Mouse (Mus musculus): Measurements from ENCODE around the gene Tmem258.

The Tmem258 gene

DNA sequence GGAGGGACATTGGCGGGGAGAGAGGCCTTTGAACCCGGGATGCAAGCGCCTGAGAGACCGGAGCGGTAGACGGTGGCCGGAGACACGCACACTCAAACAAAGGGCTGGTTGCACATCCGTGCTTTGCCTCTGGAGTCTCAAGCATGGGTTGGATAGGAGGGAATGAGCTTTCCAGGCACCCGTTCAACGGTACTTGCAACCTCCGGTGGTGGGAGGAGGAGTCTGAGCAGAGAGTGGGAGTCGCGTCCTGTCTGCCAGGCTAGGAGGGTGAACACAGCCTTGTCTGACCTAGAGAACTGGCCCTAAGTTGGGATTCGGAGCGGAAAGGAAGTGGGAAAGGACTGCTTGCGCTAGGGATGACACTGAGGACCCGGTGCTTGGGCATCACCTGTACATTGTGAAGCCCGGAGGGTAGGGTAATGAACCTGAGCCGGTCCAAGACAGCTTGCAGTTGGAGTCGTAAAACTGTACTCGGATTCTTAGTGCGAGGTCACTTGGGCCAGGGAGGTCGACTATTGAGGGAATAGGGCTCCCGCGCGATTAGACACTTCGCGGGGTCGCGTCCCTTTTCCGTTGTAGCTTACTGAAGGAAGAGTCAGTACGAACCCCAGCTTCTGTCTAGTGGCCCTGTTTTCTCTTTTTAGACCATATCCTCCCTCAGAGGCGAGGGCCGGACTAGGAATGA is 20.4 kb upstream of the Tmem258 start:
- DNase-seq (ENCODE audit: low read depth in 1 of 2, low spot score in 2 of 2), result no peak

DNA sequence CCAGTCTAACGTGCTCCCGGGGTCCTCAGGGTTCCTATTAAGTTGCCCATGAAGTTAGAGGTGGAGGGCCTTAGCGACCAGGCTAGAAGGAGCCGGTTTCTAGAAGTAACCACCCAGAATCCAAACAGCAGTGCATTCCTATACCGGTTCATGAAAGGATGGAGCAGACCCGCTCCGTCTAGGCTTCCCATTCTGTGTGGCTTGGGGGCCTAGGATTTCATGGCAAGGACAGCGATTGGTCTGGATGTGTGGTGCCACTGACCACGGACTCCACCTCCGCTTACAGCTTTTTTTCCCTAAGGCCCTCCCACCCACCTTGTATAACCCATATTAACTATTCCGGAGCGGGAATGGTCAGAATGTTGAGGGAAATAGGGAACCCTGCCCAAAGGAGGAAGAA is 19.7 kb upstream of the Tmem258 start:
- no peak for DNase-seq (ENCODE audit: low read depth in 1 of 2, low spot score in 2 of 2)

DNA sequence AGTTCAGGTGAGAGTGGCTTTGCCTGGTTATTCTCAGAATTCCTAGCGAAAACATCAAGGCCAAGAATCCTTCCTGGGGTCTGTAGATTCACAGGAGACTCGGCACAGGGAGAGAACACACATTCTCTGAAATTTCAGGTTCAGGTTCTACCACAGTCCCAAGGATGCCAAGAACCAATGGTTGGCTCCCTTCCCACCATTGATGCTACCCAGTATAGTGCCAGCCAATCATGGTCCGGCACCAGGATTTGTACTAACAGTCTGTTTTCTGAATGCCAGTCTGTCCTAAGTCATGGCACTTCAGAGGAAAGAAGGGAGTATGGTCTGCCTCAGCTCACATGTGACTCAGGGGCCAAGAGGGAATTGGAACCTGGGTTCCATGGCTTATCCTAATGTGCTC is 17.9 kb upstream of the Tmem258 start:
- DNase-seq (ENCODE audit: low read depth in 1 of 2, low spot score in 2 of 2), result no peak

DNA sequence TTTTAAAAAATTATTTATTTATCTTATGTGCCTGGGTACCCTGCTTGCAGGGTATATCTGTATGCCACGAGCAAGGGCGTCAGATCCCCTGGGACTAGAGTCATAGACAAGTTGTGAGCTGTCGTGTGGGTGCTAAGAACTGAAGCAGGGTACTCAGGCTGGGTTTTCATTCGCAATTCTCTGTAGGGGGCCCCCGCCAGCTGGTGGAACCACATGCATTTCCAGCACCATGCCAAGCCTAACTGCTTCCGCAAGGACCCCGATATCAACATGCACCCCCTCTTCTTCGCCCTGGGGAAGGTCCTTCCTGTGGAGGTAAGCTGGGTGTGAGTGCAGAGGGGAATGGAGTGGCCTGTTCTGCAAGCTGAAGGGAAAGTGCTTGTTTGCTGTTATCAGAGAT is 17.2 kb upstream of the Tmem258 start:
- DNase-seq (ENCODE audit: low read depth in 1 of 2, low spot score in 2 of 2), result no peak

DNA sequence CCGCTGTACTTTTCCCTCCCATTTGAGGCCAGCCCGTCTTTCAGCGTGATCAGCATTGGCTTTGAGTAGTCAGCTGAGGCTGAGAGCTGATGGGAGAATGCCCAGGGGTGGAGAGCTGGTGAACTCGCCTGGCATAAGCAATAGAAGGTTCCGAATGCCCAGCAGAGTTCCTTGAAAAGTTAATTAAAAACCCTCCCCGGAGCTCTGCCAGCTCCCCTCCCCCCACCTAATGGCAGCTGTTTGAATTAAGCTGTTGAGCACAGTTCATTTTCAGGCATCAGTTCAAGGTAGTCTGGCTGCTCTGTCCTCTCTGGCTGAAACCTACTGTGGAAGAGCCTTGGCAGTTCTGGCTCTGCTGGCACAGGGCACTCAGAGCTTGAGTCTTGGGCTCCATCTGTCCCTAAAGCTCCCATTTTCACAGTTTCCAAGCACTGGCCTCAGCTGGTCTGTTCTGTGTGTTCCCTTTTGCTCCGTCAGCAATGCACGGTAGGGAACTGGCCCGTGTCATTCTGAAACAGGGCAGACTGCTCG is 15.5 kb upstream of the Tmem258 start:
- no peak for DNase-seq (ENCODE audit: low read depth in 1 of 2, low spot score in 2 of 2)

DNA sequence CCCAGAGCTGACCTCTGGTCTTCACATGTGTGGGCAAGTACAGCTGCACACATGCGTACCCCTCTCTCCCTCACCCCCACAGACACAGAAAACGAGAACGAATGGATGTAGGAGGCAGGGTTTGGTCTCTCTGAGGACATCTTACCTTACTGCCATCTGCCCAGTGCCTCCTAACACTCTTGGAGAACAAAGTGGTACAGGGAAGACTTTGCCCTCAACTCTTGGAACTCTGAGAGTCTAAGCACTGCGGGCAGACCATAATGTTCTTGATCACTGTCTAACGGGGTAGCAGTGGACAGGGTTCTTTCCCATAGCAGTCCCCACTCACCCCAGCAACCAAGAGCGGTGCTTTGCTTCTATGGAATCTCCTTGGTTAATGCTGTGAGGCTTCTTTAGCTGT is 14.8 kb upstream of the Tmem258 start:
- DNase-seq (ENCODE audit: low read depth in 1 of 2, low spot score in 2 of 2), result no peak

DNA sequence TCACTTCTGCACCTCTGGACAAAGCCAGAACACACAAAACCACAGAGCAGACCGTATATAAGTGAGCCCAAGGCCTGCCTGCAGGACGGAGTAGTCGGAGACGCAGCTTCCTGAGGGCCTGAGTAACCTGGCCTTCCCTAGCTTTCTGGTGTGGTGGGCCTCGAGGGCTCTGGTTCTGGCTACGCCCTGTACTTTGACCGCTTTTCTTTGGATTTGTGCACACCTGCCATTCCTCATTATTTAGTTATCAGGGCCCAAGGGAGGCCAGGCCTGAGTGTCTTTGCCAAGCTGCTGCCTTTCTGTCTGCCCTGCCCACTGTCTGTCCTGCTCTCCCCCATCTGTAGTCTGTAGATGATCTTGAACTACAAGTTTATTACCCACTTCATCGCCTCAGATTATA is 13.9 kb upstream of the Tmem258 start:
- DNase-seq (ENCODE audit: low read depth in 1 of 2, low spot score in 2 of 2), result no peak

DNA sequence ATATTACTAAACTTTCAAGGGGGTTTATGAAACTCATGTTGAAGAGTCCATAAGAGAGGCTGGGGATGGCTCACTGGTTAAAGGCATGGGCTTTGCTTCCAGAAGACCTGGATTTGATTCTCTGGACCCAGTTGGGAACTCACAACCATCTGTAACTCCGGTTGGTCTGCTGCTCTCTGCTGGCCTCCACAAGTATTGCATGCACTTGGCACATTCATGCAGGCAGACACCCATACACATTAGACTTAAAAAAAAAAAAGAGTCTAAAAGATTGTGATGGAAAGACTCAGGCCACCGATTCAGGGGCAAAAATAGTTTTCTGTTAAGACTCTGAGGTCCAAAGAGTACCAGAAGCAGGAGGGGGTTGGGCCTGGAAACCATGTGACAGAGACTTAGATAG is 13.0 kb upstream of the Tmem258 start:
- peak in 1 of 2 experiments; percentile 39 for DNase-seq (ENCODE audit: low read depth in 1 of 2, low spot score in 2 of 2)

DNA sequence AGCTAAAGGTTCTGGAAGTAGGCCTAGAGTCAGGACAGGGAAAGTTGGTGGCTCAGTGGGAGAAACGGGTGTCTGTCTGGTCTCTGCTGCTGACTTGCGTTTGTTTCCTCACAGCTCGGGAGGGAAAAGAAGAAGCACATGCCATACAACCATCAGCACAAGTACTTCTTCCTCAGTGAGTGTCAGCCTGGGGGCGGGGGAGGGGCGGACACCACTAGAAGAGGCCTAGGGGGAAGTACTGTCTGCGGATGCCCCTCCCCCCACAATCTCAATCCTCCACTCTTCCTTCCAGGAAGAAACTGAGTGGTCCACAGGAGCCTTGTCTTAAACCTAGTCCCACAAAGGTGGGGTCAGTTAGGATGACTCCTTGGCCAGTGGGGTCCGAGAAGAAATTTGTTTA is 12.5 kb upstream of the Tmem258 start:
- DNase-seq (ENCODE audit: low read depth in 1 of 2, low spot score in 2 of 2), result peak in 1 of 2 experiments; percentile 26

DNA sequence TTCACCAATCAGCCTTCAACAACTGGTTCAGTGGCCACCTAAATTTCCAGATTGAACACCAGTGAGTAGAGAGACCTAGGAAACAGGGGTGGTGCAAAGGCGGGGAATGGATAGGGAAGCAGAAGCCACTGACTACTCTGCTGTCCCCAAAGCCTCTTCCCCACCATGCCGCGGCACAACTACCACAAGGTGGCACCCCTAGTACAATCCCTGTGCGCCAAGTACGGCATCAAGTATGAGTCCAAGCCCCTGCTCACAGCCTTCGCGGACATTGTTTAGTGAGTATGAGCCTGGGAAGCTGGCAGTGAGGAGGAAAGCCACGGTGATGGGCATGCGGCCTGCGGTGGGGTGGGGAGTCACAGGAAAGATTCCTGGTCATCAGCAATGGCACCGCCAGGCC is 9.5 kb upstream of the Tmem258 start:
- no peak for DNase-seq (ENCODE audit: low read depth in 1 of 2, low spot score in 2 of 2)

DNA sequence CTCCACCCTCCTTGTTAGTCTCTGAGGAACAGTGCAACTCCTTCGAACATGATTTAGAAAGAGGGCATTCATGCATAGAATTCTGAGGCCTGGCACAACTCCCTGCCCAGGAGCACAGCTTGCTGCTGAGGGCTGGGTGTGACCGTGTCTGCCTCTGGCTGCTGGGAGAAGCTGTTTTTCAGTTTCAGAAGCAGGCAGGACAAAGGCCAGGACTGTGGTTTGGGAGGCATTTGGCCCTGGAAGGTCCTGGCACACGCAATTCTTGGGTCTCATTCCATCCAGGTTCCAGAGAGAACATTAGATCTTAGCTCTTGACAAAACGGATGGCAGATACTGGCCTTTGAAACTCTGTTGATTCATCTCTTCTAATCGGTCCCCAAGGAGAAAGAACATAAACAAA is 8.6 kb upstream of the Tmem258 start:
- no peak for DNase-seq (ENCODE audit: low read depth in 1 of 2, low spot score in 2 of 2)

DNA sequence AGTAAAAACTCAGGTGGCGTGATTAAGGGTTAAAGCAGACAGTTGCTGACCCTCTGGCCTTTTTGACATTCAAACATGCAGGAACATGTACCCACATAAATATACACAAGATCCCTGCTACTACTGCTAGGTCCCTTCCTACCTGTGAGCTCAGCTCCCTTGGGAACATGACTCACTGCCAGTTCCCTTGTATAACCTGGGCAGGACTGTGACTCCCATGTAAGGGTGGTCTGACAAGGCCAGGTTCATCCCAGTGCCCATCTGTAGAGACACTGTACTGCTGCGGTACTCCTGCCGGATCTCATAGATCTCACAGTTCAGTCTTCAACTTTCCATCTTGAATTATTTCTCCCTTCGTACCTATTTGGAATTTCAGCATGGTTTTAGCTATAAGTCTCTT is 6.7 kb upstream of the Tmem258 start:
- DNase-seq (ENCODE audit: low read depth in 1 of 2, low spot score in 2 of 2), result no peak

DNA sequence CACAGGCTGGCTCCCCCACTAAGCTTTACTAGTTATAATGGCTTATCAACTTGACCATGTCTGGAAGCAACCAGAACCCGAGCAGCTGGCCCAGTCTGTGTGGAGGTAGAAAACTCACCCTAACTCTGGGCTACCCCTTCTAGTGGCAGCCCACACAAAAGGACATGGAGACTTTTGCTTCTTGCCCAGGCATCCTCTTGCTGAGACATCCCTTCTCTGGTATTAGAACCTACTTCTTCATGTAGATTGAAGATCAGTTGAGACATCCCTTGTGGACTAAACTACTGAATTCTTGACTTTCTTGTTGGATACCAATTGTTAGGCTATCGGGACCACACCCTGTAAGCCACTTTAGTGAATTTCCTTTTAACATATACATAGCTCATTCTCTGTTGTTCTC is 5.5 kb upstream of the Tmem258 start:
- DNase-seq (ENCODE audit: low read depth in 1 of 2, low spot score in 2 of 2), result no peak

DNA sequence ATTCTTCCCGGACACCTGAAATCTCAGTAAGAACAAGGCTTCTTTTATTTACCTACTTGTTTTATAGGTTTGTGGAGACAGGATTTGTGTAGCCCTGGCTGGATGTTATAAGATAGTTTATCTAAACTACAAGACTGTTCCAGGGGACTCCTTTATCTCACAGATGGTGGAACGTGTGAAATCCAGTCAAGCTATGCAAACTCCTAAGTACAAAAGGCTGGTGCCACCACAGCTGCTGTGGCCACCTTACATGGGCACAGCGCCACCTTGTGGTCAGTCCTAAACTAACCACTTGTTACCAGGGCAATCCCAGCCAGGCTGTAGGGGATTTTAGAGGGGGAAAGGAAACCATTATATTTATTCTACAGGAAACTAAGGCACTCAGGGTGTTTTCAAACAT is 5.1 kb upstream of the Tmem258 start:
- DNase-seq (ENCODE audit: low read depth in 1 of 2, low spot score in 2 of 2), result peak; percentile 47 to 55

DNA sequence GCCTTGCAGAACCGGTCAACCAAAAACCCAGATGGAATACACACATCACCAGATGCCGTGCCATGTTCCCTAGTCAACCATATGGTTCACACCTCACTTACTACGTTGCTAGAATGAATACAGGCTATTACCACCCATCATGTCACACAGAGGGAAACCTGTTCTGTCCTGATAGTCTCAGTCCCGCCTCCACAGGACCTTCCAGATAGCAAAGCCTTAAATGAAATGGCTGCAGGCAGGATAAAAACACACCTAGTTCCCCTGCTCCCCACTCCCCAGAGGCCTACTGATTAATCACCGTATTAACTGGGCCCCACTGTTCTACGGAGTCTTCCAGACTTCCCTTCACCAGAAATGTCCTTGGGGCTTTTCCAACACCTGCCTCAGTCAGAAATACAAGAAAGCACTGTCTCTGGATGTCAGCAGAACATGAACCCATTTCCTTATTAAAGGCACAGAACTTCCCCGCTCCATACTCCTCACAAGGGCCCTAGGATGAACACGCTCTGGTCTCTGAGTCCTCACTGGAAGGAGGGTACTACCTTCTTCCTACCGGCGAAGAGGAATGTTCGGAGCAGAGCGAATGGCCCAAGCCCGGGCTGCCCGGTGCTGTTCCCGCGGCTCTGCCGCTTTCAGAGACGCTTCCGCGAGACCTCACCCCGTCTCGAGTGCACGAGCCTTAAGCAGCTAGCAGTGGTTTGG is 517 bp upstream of the Tmem258 start:
- no peak for DNase-seq (ENCODE audit: low read depth in 1 of 2, low spot score in 2 of 2)

DNA sequence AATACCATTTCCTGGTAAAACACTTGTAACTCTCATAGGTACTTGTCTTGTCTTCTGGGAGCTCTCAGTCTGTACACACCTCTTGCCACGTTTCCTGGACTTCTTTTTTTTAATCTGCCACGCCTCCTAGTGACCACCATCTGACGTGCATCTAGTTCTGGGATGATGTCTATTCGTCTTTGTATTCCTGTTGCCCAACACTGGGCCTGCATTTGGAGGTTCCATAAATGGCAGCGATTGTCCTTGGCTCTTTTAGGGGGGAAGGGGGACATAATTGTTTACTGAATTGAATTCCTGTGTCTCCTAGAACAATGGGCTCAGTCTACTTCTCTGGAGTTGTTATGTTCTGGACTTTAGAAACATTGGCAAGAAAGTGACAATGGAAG is 795 bp downstream of the Tmem258 start:
- peak; percentile 41 to 42 for DNase-seq (ENCODE audit: low read depth in 1 of 2, low spot score in 2 of 2)

DNA sequence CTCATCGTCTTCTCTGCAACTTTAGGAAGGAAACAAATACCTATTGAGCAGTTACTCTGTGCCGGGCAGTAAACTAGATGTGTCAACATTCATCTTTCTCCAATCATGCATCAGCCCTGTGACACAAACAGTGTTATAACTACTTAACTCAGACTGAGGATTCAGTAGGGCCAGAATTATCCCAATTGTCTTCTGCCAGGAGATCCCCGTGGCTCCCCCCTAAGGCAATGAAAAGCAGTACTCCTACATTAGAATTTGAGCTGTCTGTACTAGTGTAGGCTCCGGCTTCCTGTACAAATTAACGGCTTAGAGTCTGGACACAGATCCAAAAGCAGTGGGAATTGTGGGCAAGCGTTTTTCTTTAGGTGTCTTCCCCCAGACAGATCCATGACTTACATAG is 1.2 kb downstream of the Tmem258 start:
- DNase-seq (ENCODE audit: low read depth in 1 of 2, low spot score in 2 of 2), result no peak

DNA sequence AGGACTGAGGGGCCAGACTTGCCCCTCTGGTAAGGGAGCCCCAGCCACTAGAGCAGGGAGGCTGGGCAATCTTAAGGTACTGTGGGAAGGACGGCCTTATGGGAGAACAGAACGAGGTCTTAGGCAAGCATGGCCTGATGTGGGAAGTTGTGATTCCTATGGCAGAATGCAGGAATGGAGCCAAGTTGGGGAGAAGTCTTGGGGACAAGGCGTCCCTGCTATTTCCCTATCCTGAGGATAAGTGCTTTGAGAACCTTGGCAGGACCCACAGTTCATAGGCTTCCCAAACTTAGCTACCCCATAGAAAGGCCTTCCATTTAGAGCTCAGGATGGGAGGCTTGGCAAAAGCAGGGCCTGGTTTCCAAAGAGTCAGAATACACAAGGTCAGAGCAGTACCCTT is 5.0 kb downstream of the Tmem258 start:
- DNase-seq (ENCODE audit: low read depth in 1 of 2, low spot score in 2 of 2), result no peak

DNA sequence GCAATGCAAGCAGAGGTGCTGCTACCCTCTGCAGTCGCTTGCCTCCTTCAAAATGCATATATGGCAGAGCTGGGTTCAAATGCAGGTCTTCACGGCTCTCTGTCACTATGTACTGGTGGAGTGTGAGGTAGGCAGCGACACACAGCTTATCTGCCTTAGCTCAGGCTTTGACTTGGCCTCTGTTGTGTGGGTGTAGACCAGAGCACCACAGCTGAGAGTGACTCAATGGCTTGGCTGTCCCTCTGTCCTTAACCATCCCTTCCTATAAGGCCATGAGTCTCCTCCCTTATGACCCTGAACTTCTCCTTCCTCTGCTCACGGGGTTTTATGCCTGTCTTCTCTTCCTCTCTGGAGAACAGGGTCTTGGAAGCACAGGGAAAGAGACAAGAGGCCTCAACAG is 7.1 kb downstream of the Tmem258 start:
- DNase-seq (ENCODE audit: low read depth in 1 of 2, low spot score in 2 of 2), result no peak

DNA sequence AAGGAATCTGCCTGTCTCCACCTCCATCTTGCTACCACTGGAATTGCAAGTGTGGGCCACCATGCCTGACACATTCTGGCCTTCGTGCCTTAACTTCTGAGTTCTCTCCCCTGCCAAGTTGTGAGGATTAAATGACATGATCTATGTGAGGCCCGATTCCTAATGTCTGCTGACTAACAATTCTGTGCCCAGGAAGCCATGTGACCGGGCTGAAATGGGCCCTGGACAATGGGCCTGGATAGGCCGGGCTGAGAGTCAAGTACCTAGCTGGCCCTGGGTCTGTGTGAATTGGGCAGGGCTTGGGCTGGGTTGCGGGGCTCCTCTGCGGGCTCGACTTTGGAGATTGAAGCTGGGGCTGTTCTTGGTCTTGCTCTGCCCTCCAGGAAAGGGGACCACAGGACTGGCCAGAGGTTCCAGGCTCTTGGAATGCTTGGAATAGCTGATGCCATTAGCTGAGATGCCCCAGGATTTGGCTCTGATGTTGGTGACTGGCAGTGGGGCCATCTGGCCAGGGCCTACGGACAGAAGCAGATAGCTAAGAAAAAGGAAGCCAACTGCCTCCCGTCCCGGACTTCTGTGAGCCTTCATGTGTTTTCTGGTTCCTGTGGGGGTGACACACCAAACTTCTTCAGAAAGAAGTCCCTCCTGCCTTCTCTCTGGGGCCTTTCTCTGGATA is 10.1 kb downstream of the Tmem258 start:
- no peak for DNase-seq (ENCODE audit: low read depth in 1 of 2, low spot score in 2 of 2)

DNA sequence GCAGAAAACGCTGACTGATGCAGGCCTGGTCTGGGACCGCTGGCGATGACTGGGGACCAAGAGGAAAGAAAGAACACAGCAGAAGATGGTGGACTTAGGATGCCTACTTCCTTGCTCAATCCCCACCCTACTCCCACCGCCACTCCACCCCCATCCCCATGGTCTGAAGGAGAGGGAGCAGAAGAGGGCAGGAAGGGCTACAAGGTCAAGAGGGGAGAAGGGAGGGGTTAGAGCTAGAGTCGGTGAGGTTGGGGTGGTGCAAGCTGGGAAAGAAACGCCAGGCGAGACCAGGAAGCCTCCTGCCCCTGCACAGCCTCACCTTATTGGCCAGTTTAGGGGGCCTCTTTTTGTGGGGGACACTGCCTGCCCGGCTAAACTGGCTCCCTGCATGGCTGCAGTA is 12.3 kb downstream of the Tmem258 start:
- DNase-seq (ENCODE audit: low read depth in 1 of 2, low spot score in 2 of 2), result no peak

DNA sequence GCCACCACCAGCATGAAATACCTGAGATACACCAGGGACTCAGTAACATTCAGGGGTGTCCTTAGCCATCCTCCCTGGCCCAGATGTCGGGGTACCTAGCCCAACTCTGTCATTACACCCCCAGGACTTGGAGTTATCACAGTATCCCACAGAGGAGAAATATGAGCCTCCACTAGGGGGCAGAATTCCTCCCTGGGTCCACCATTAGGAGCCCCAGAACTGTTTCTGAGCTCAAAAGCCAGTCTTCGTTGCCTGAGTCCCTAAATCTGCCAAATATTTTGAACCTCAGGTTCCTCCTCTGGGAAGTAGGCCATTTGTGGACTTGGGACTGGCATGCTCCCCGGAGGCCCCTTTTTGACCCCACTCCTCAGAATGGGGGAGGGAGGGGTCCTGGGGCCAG is 15.3 kb downstream of the Tmem258 start:
- no peak for DNase-seq (ENCODE audit: low read depth in 1 of 2, low spot score in 2 of 2)
